Mouse (Mus musculus): ENCODE measurements at regions not wholly inside any gene's neighbourhood (a gene's known extent, or its start where the extent isn't known, plus 50 kb on each side); places are given as distances from the start of the nearest gene placed in this dataset.

DNA sequence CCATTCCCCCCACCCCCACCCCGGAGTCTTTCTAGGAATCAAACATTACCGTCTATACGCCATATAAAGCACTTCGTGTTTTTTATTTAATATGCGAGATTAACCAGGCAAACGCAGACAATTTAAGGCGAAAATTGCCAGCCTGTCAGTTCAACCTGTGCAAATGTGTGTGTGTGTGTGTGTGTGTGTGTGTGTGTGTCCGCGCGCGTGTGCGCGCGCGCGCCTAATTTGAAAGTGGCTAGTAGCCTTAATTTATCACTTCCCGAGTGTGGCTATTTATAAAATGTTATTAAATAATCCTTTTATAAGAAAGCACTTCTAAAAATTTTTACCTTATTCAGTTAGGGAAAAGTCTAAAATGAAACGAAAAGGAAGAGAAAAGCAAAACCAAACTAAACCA, 89.5 kb downstream of the Foxb1 start:
- H3K4me2 ChIP-seq (ENCODE audit: low read depth, low read length) = peak overlapping the region; percentile 60
- H3K4me1 ChIP-seq (ENCODE audit: insufficient read depth, low read length) = 0 out of 2 replicates have a peak, but pooled peaks cover 5% of the 10 kb centered on the region
- H3K4me3 ChIP-seq (ENCODE audit: low read length) = peak overlapping the region; percentile 27
- H3K9ac ChIP-seq (replicated peaks; ENCODE audit: low read length) = no peak overlapping the region
- H3K27me3 ChIP-seq (ENCODE audit: insufficient read depth, low read length) = peaks cover 8% of the 10 kb centered on the region; the same call in 1 of the 2 replicates
- H3K36me3 ChIP-seq (ENCODE audit: insufficient read depth, low read length) = no peaks in the 10 kb centered on the region
- H3K9me3 ChIP-seq (ENCODE audit: low read length) = no peaks in the 10 kb centered on the region
- H3K27ac ChIP-seq = peak overlapping the region; percentile 32; the same call in 1 of the 2 replicates
- DNase-seq (ENCODE audit: low spot score) = peak; percentile 42
- no peak for ATAC-seq
- under 1% methylated on average over 18 of the region's 18 CpGs for WGBS
- TF ChIP-seq CTCF (IDR thresholded peaks at IDR 0.05; ENCODE audit: low read depth) = no peak

DNA sequence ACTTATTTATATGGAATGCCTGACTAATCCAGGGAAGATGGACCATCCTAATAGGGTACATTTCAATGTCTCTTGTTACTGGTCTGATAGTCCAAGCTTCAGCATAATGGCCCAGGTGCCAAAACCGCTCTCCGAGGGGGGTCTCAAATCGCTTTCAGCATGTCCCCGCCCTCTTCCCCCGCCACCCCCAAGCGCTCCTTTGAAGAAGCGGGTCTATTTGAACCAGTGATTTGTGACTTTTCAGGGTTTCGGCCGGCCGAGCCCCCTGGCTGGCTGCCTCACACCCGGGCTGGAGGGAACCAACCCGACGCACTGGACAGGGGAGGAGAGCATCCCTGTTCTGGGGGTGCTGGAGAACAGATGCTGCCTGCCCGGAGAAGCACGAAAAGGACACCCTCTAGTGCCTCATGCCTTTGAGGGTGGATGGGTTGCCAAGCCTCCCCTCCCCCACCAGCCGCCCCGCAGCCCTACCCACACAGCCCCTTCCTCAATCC, 90.1 kb downstream of the Foxb1 start:
- Histone ChIP-seq H3K4me1 (ENCODE audit: insufficient read depth, low read length) (0 out of 2 replicates have a peak, but pooled peaks cover 5% of the 10 kb centered on the region), H3K27ac (peak overlapping the region; percentile 32; the same call in 1 of the 2 replicates), H3K27me3 (ENCODE audit: insufficient read depth, low read length) (peaks cover 8% of the 10 kb centered on the region; the same call in 1 of the 2 replicates), H3K4me3 (ENCODE audit: low read length) (peak overlapping the region; percentile 27), H3K4me2 (ENCODE audit: low read depth, low read length) (peak overlapping the region; percentile 60), H3K9me3 (ENCODE audit: low read length) (no peaks in the 10 kb centered on the region), H3K36me3 (ENCODE audit: insufficient read depth, low read length) (no peaks in the 10 kb centered on the region), H3K9ac (replicated peaks; ENCODE audit: low read length) (no peak overlapping the region)
- no peak for TF ChIP-seq CTCF (IDR thresholded peaks at IDR 0.05; ENCODE audit: low read depth)
- DNase-seq (ENCODE audit: low spot score) (peak; percentile 66), ATAC-seq (peak; percentile 79)
- under 1% methylated on average over 15 of the region's 17 CpGs for WGBS

DNA sequence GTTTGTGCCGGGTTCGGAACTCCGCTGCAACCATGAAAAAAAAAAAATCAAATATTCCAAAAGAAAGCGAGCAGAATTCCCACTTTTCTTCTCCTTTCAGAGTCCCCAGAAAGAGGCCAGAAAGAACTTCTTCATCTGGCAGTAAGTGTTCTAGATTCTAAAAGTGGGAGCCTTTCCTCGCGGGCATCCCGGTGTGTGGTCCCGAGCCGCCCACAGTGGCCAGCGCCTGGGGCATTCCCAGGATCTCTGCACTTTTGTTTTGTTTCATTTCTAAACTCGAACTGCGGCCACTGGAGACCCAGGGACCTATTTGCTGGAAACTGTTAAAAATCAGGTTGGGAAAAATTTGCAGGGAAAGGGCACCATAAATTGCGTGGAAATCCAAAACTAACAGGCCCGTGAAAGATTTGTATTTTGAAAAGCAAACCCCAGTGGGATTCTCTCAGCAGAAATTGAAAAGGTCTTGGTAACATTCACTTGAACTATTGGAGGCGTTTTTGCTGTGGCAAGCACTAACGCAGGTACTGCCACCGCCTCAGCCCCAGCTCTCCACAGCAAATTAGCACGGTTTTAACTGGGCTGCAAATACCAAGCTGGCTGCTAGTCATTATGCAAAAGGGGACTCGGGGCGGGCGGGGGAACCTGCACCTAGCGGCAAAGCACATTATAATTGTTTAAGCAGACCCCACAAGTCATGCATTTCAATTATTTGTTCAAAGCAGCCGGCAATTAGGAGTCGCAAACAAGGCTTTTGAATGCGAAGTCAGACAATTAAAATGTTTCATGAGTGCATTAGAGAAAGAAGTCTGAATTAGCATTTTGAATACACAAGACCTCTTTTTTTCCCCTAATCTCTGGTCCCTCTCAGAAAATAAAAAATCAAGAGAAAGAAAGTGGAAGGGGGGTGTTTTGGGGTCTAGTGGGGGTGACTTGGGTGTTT, 90.9 kb downstream of the Foxb1 start:
- 3% methylated on average over 25 of the region's 25 CpGs for WGBS
- 0 out of 2 replicates have a peak overlapping the region, but pooled peaks have one; percentile 32 for H3K27ac ChIP-seq
- no peaks in the 10 kb centered on the region for H3K9me3 ChIP-seq (ENCODE audit: low read length)
- TF ChIP-seq CTCF (IDR thresholded peaks at IDR 0.05; ENCODE audit: low read depth) = no peak
- peaks cover 8% of the 10 kb centered on the region; the same call in 1 of the 2 replicates for H3K27me3 ChIP-seq (ENCODE audit: insufficient read depth, low read length)
- H3K36me3 ChIP-seq (ENCODE audit: insufficient read depth, low read length) = no peaks in the 10 kb centered on the region
- H3K4me1 ChIP-seq (ENCODE audit: insufficient read depth, low read length) = 0 out of 2 replicates have a peak, but pooled peaks cover 5% of the 10 kb centered on the region
- peak; percentile 61 for DNase-seq (ENCODE audit: low spot score)
- no peak for ATAC-seq
- peak overlapping the region; percentile 27 for H3K4me3 ChIP-seq (ENCODE audit: low read length)
- H3K9ac ChIP-seq (replicated peaks; ENCODE audit: low read length) = no peak overlapping the region
- peak overlapping the region; percentile 60 for H3K4me2 ChIP-seq (ENCODE audit: low read depth, low read length)

DNA sequence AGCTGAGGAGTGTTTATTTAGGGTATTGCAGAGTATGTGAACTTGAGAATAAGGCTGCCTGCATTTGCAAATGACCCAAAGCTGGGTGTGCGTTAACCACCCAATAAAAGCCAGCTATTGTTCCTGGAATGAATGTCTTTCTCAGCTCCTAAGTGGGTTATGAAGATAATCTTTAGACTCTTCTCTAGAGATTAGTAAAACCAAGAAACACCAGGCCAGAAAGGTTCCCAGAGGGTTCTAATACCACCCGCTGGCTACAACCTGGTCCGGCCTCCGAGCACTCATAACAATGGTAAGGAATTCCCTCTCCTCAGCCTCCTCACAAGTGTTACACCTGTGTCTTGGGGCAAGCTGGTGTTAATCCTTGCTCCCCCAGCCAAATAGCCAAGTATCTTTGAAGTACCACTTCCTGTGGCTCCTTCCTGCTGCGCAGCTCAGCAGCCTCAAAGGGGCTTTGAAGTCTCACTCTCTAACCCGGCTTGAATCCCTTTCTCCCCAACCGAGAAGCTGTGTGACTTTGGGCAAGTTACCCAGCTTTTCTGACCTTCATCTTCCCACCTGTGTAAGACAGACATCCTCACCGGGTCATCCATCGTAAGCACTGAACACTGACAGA, 92.2 kb downstream of the Foxb1 start:
- Histone ChIP-seq H3K4me2 (ENCODE audit: low read depth, low read length) (no peak overlapping the region), H3K4me3 (ENCODE audit: low read length) (no peak overlapping the region), H3K9me3 (ENCODE audit: low read length) (no peaks in the 10 kb centered on the region), H3K27ac (no peak overlapping the region), H3K27me3 (ENCODE audit: insufficient read depth, low read length) (peaks cover 8% of the 10 kb centered on the region; the same call in 1 of the 2 replicates), H3K36me3 (ENCODE audit: insufficient read depth, low read length) (no peaks in the 10 kb centered on the region), H3K9ac (replicated peaks; ENCODE audit: low read length) (no peak overlapping the region), H3K4me1 (ENCODE audit: insufficient read depth, low read length) (0 out of 2 replicates have a peak, but pooled peaks cover 5% of the 10 kb centered on the region)
- DNase-seq (ENCODE audit: low spot score) (no peak), ATAC-seq (no peak)
- no peak for TF ChIP-seq CTCF (IDR thresholded peaks at IDR 0.05; ENCODE audit: low read depth)
- 37% methylated on average over 9 of the region's 9 CpGs for WGBS

DNA sequence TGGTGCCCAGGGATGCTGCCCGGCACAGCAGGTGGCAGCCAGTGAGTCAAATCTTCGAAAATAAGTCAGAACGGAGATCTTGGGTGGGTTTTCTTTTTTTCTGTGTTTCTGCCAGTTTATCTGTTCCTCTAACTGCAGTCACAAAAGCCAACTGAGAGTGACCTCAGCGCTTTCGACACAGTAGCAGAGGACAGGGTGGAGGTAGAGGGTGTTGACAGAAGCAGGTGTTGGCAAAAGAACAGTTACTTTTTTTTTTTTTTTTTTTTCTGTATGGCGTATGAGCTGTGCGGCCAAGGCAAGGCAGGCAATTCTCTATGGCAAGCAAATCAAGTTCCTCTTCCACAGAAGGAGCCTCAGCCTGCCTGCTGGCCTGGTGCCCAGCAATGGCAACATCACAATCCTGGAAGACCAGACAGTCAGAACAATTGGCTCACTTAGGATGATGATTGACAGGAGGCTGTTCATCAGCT, 93.6 kb downstream of the Foxb1 start:
- ATAC-seq = peak; percentile 62; the same call in 1 of the 2 replicates
- Histone ChIP-seq H3K9ac (replicated peaks; ENCODE audit: low read length) (no peak overlapping the region), H3K36me3 (ENCODE audit: insufficient read depth, low read length) (no peaks in the 10 kb centered on the region), H3K4me2 (ENCODE audit: low read depth, low read length) (no peak overlapping the region), H3K27me3 (ENCODE audit: insufficient read depth, low read length) (peaks cover 8% of the 10 kb centered on the region; the same call in 1 of the 2 replicates), H3K4me1 (ENCODE audit: insufficient read depth, low read length) (0 out of 2 replicates have a peak, but pooled peaks cover 5% of the 10 kb centered on the region), H3K4me3 (ENCODE audit: low read length) (no peak overlapping the region), H3K9me3 (ENCODE audit: low read length) (no peaks in the 10 kb centered on the region), H3K27ac (no peak overlapping the region)
- 30% methylated on average over 7 of the region's 7 CpGs for WGBS
- TF ChIP-seq CTCF (IDR thresholded peaks at IDR 0.05; ENCODE audit: low read depth) = no peak
- peak; percentile 80 for DNase-seq (ENCODE audit: low spot score)

DNA sequence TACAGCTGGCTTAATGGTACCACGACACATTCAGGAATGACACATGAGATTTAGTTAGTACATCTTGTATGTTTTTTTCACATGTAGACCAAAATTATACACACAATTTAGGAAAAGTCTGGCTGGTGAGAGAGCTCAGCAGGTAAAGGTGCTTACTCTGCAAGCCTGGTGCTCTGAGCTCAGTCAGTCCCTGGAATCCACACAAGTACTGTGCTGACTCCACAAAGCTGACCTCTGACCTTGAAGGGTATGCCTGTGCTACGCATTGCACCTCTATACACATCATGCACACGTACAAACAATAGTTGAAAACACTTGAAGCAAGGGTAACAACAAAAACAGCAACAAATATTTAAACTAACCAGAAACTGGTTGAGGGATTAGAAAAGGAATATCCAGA, 96.5 kb downstream of the Foxb1 start:
- H3K4me1 ChIP-seq (ENCODE audit: insufficient read depth, low read length) = no peaks in the 10 kb centered on the region
- H3K27me3 ChIP-seq (ENCODE audit: insufficient read depth, low read length) = peaks cover 8% of the 10 kb centered on the region; the same call in 1 of the 2 replicates
- no peaks in the 10 kb centered on the region for H3K36me3 ChIP-seq (ENCODE audit: insufficient read depth, low read length)
- H3K9ac ChIP-seq (replicated peaks; ENCODE audit: low read length) = no peak overlapping the region
- 84% methylated on average over 3 of the region's 3 CpGs for WGBS
- DNase-seq (ENCODE audit: low spot score) (no peak), ATAC-seq (no peak)
- TF ChIP-seq CTCF (IDR thresholded peaks at IDR 0.05; ENCODE audit: low read depth) = no peak
- H3K27ac ChIP-seq = no peak overlapping the region
- H3K4me3 ChIP-seq (ENCODE audit: low read length) = no peak overlapping the region
- H3K4me2 ChIP-seq (ENCODE audit: low read depth, low read length) = no peak overlapping the region
- H3K9me3 ChIP-seq (ENCODE audit: low read length) = no peaks in the 10 kb centered on the region
